Mouse (Mus musculus) C2C12 (cell line): ENCODE results near the gene Eps15l1.

ENCODE experiments used
- CTCF ChIP-seq: IDR thresholded peaks from one replicate; pipeline ENCODE4 v1.5.1; 2011; ENCODE audit not compliant: control insufficient read depth, insufficient read depth, insufficient read length
- USF1 ChIP-seq: IDR thresholded peaks from one replicate; pipeline ENCODE4 v1.6.1; 2011; ENCODE audit warnings: low read depth, mild to moderate bottlenecking, control low read depth, moderate library complexity

- TF ChIP-seq CTCF (no peak), USF1 (no peak)
Measured at GRCm38 (mm10) chr8:72469984-72470383, 48.7 kb upstream of the Eps15l1 start.
